Mouse (Mus musculus): ENCODE results near the gene Tnfrsf14. TPM values are rescaled to one million over a fixed set of nuclear protein-coding genes. Genes with fewer than 3 reads are reported as not detected.
A peak's percentile ranks its signal among the peaks of the same experiment; 100 is the strongest.

The Tnfrsf14 gene
- polyA plus RNA-seq, 1 experiment, result 232 TPM

GRCm38 (mm10) chr4:154960021-154960689 is 31.8 kb upstream of the Tnfrsf14 start:
- WGBS, result 41% methylated on average over 20 of the region's 20 CpGs
- no peak for DNase-seq (ENCODE audit: low read depth in 1 of 2, low spot score in 2 of 2)
- Histone ChIP-seq H3K36me3 (ENCODE audit: control insufficient read depth, insufficient read depth, low read length) (no peaks in the 10 kb centered on the region), H3K27ac (ENCODE audit: insufficient read depth, low read length) (no peak overlapping the region), H3K27me3 (ENCODE audit: control insufficient read depth, insufficient read depth, low read length) (peaks cover 2% of the 10 kb centered on the region; the same call in 1 of the 2 replicates), H3K4me1 (ENCODE audit: control insufficient read depth, insufficient read depth, insufficient read length) (peaks cover 23% of the 10 kb centered on the region; the same call in 1 of the 2 replicates), H3K4me3 (ENCODE audit: extremely low read depth, insufficient read depth, insufficient read length) (peak overlapping the region; percentile 73)
- TF ChIP-seq CTCF (IDR thresholded peaks at IDR 0.05; ENCODE audit: extremely low read depth, insufficient read depth, insufficient read length, insufficient replicate concordance) (no peak), POLR2A (IDR thresholded peaks at IDR 0.05; ENCODE audit: low read depth, low read length) (no peak)

DNA sequence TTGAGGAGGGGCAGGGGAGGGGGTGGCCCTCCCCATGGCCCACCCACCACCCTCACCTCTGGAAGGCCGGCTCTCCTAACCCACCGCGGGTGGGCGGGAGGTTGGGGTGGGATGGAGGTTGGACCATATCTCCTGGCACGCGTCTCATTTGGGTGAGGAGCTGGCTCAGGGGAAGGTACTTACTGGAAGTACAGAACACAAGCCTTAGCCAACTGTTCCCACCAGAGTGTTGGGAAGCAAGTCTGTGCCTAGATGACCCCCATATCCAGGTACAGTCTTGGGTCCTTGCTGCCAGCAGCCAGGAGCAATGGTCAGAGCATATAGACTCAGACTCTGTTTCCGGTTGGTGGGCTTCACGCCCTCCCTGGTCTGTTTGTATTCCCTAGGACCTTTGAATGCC is 30.3 kb upstream of the Tnfrsf14 start:
- no peak overlapping the region for H3K27ac ChIP-seq (ENCODE audit: insufficient read depth, low read length)
- no peak for DNase-seq (ENCODE audit: low read depth in 1 of 2, low spot score in 2 of 2)
- 64% methylated on average over 8 of the region's 8 CpGs for WGBS
- no peaks in the 10 kb centered on the region for H3K36me3 ChIP-seq (ENCODE audit: control insufficient read depth, insufficient read depth, low read length)
- no peak for TF ChIP-seq POLR2A (IDR thresholded peaks at IDR 0.05; ENCODE audit: low read depth, low read length)
- TF ChIP-seq CTCF (IDR thresholded peaks at IDR 0.05; ENCODE audit: extremely low read depth, insufficient read depth, insufficient read length, insufficient replicate concordance), result no peak
- peaks cover 20% of the 10 kb centered on the region; the same call in 1 of the 2 replicates for H3K4me1 ChIP-seq (ENCODE audit: control insufficient read depth, insufficient read depth, insufficient read length)
- H3K27me3 ChIP-seq (ENCODE audit: control insufficient read depth, insufficient read depth, low read length), result peaks cover 2% of the 10 kb centered on the region; the same call in 1 of the 2 replicates
- H3K4me3 ChIP-seq (ENCODE audit: extremely low read depth, insufficient read depth, insufficient read length), result no peak overlapping the region

- 39% methylated on average over 15 of the region's 15 CpGs for WGBS
- TF ChIP-seq CTCF (IDR thresholded peaks at IDR 0.05; ENCODE audit: extremely low read depth, insufficient read depth, insufficient read length, insufficient replicate concordance) (no peak), POLR2A (IDR thresholded peaks at IDR 0.05; ENCODE audit: low read depth, low read length) (no peak)
- no peaks in the 10 kb centered on the region for H3K36me3 ChIP-seq (ENCODE audit: control insufficient read depth, insufficient read depth, low read length)
- peaks cover 3% of the 10 kb centered on the region for H3K27me3 ChIP-seq (ENCODE audit: control insufficient read depth, insufficient read depth, low read length)
- no peak for DNase-seq (ENCODE audit: low read depth in 1 of 2, low spot score in 2 of 2)
- no peak overlapping the region for H3K4me3 ChIP-seq (ENCODE audit: extremely low read depth, insufficient read depth, insufficient read length)
- H3K4me1 ChIP-seq (ENCODE audit: control insufficient read depth, insufficient read depth, insufficient read length), result peaks cover 17% of the 10 kb centered on the region; the same call in 1 of the 2 replicates
- H3K27ac ChIP-seq (ENCODE audit: insufficient read depth, low read length), result no peak overlapping the region
These were observed 29.8 kb upstream of the Tnfrsf14 start for GRCm38 (mm10) chr4:154958171-154958570.

GRCm38 (mm10) chr4:154957289-154957993 is 29.1 kb upstream of the Tnfrsf14 start:
- H3K27ac ChIP-seq (ENCODE audit: insufficient read depth, low read length), result no peak overlapping the region
- H3K4me3 ChIP-seq (ENCODE audit: extremely low read depth, insufficient read depth, insufficient read length), result no peak overlapping the region
- DNase-seq (ENCODE audit: low read depth in 1 of 2, low spot score in 2 of 2), result no peak
- peaks cover 7% of the 10 kb centered on the region for H3K27me3 ChIP-seq (ENCODE audit: control insufficient read depth, insufficient read depth, low read length)
- 78% methylated on average over 13 of the region's 13 CpGs for WGBS
- no peaks in the 10 kb centered on the region for H3K36me3 ChIP-seq (ENCODE audit: control insufficient read depth, insufficient read depth, low read length)
- no peak for TF ChIP-seq POLR2A (IDR thresholded peaks at IDR 0.05; ENCODE audit: low read depth, low read length)
- H3K4me1 ChIP-seq (ENCODE audit: control insufficient read depth, insufficient read depth, insufficient read length), result peaks cover 11% of the 10 kb centered on the region; the same call in 1 of the 2 replicates

- no peaks in the 10 kb centered on the region for H3K36me3 ChIP-seq (ENCODE audit: control insufficient read depth, insufficient read depth, low read length)
- peak in 1 of 2 experiments; percentile 45 for DNase-seq (ENCODE audit: low read depth in 1 of 2, low spot score in 2 of 2)
- no peak overlapping the region for H3K4me3 ChIP-seq (ENCODE audit: extremely low read depth, insufficient read depth, insufficient read length)
- peaks cover 11% of the 10 kb centered on the region; the same call in 1 of the 2 replicates for H3K4me1 ChIP-seq (ENCODE audit: control insufficient read depth, insufficient read depth, insufficient read length)
- H3K27ac ChIP-seq (ENCODE audit: insufficient read depth, low read length), result no peak overlapping the region
- WGBS, result 39% methylated on average over 9 of the region's 9 CpGs
- no peak for TF ChIP-seq POLR2A (IDR thresholded peaks at IDR 0.05; ENCODE audit: low read depth, low read length)
- no peak for TF ChIP-seq CTCF (IDR thresholded peaks at IDR 0.05; ENCODE audit: extremely low read depth, insufficient read depth, insufficient read length, insufficient replicate concordance)
- peaks cover 7% of the 10 kb centered on the region for H3K27me3 ChIP-seq (ENCODE audit: control insufficient read depth, insufficient read depth, low read length)
These were observed 28.2 kb upstream of the Tnfrsf14 start for GRCm38 (mm10) chr4:154956604-154957003.

DNA sequence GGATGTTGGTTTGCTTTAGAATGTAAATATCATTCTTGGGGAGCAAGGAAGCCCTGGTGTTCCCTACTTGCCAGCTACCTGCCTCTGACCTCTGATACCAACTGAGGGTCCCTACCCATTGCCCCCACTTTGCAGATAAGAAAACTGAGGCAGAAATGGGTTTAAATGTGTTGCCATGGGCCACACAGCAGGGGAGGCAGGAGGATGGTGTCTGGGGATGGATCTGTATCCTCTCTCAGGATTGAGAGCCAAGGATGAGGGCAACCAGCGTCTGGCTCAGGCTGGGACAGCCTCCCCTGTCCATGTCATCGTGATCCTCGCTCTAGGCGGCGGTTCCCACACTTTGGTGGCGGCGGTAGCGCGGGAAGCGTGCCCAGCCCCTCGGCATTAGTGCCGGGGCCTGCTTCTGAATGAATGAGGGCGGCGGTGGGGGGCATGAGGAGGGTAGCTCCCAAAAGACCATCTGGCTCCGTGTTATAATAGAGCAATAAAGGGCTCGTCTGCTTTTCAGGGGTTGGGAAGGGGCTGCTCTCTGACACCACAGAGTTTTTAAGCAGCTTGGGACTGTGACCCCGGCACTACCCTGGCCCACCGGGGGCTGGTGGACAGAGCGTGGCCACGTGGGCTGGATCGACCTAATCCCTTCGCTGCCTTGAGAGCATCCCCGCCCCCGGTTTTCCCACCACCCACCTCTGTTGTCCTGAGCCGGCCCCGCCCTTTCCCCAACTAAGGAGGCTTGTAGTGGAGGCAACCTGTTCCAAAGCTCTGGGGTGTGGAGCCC is 24.3 kb upstream of the Tnfrsf14 start:
- DNase-seq (ENCODE audit: low read depth in 1 of 2, low spot score in 2 of 2), result no peak
- H3K4me1 ChIP-seq (ENCODE audit: control insufficient read depth, insufficient read depth, insufficient read length), result peaks cover 8% of the 10 kb centered on the region; the same call in 1 of the 2 replicates
- peaks cover 13% of the 10 kb centered on the region; the same call in 1 of the 2 replicates for H3K27me3 ChIP-seq (ENCODE audit: control insufficient read depth, insufficient read depth, low read length)
- H3K27ac ChIP-seq (ENCODE audit: insufficient read depth, low read length), result no peak overlapping the region
- TF ChIP-seq CTCF (IDR thresholded peaks at IDR 0.05; ENCODE audit: extremely low read depth, insufficient read depth, insufficient read length, insufficient replicate concordance) (no peak), POLR2A (IDR thresholded peaks at IDR 0.05; ENCODE audit: low read depth, low read length) (no peak)
- no peak overlapping the region for H3K4me3 ChIP-seq (ENCODE audit: extremely low read depth, insufficient read depth, insufficient read length)
- WGBS, result 10% methylated on average over 26 of the region's 26 CpGs
- no peaks in the 10 kb centered on the region for H3K36me3 ChIP-seq (ENCODE audit: control insufficient read depth, insufficient read depth, low read length)

All from spleen, adult 2 months (tissue).